Mouse (Mus musculus): Measurements from ENCODE around the gene Emc4. TPM values are rescaled to one million over a fixed set of nuclear protein-coding genes. Genes with fewer than 3 reads are reported as not detected.
A peak's percentile ranks its signal among the peaks of the same experiment; 100 is the strongest.

Emc4 gene
- 103 and 106 TPM in 2 replicates for polyA plus RNA-seq (2016; fragmentation: Nextera tagmentation; extraction: Ambion mirVana)

- peak within 1 kb of the TSS; percentile 84 for H3K4me3 ChIP-seq (replicated peaks)
- WGBS, result 2% methylated on average over 46 of the region's 46 CpGs
- H3K27ac ChIP-seq, result peak within 1 kb of the TSS; percentile 79
- no peaks in the 10 kb centered on the region for H3K9me3 ChIP-seq
- H3K4me1 ChIP-seq (replicated peaks), result peaks cover 10% of the 10 kb centered on the region
- peaks cover 22% of the 10 kb centered on the region for H3K36me3 ChIP-seq
- ATAC-seq (ENCODE audit: insufficient number of reproducible peaks, insufficient read depth, low FRiP score, low TSS enrichment, low read depth), result peak; percentile 86
- H3K9ac ChIP-seq (replicated peaks), result peak within 1 kb of the TSS; percentile 82
- H3K4me2 ChIP-seq, result peak within 1 kb of the TSS; percentile 87
- no peaks in the 10 kb centered on the region for H3K27me3 ChIP-seq
These were observed at the start of gene Emc4 for GRCm38 (mm10) chr2:112367726-112368673. Gene Emc4 (minus strand): TSS chr2:112368027.

- no peak for ATAC-seq (ENCODE audit: insufficient number of reproducible peaks, insufficient read depth, low FRiP score, low TSS enrichment, low read depth)
- Histone ChIP-seq H3K9me3 (no peaks in the 10 kb centered on the region), H3K4me2 (no peak overlapping the region), H3K4me1 (replicated peaks) (no peaks in the 10 kb centered on the region), H3K27ac (no peak overlapping the region), H3K27me3 (no peaks in the 10 kb centered on the region), H3K4me3 (replicated peaks) (no peak overlapping the region), H3K36me3 (peaks cover 37% of the 10 kb centered on the region), H3K9ac (replicated peaks) (no peak overlapping the region)
- 90% methylated on average over 3 of the region's 3 CpGs for WGBS
These were observed 39.2 kb upstream of the Emc4 start for GRCm38 (mm10) chr2:112407030-112407429.

GRCm38 (mm10) chr2:112396649-112397048, 28.8 kb upstream of the Emc4 start:
- Histone ChIP-seq H3K9me3 (no peaks in the 10 kb centered on the region), H3K27me3 (no peaks in the 10 kb centered on the region), H3K9ac (replicated peaks) (no peak overlapping the region), H3K4me3 (replicated peaks) (no peak overlapping the region), H3K36me3 (no peaks in the 10 kb centered on the region), H3K4me2 (no peak overlapping the region), H3K27ac (no peak overlapping the region), H3K4me1 (replicated peaks) (no peaks in the 10 kb centered on the region)
- 74% methylated on average over 1 of the region's 1 CpGs for WGBS
- no peak for ATAC-seq (ENCODE audit: insufficient number of reproducible peaks, insufficient read depth, low FRiP score, low TSS enrichment, low read depth)

- H3K27me3 ChIP-seq, result no peaks in the 10 kb centered on the region
- ATAC-seq (ENCODE audit: insufficient number of reproducible peaks, insufficient read depth, low FRiP score, low TSS enrichment, low read depth), result no peak
- H3K9me3 ChIP-seq, result no peaks in the 10 kb centered on the region
- H3K4me1 ChIP-seq (replicated peaks), result peaks cover 5% of the 10 kb centered on the region
- H3K4me3 ChIP-seq (replicated peaks), result no peak overlapping the region
- no peak overlapping the region for H3K9ac ChIP-seq (replicated peaks)
- H3K27ac ChIP-seq, result no peak overlapping the region
- 0 out of 2 replicates have a peak, but pooled peaks cover 3% of the 10 kb centered on the region for H3K36me3 ChIP-seq
- no peak overlapping the region for H3K4me2 ChIP-seq
These were observed 26.1 kb upstream of the Emc4 start for GRCm38 (mm10) chr2:112393958-112394357.

GRCm38 (mm10) chr2:112392689-112393088, 24.9 kb upstream of the Emc4 start:
- 87% methylated on average over 1 of the region's 1 CpGs for WGBS
- Histone ChIP-seq H3K4me3 (replicated peaks) (no peak overlapping the region), H3K27me3 (no peaks in the 10 kb centered on the region), H3K9me3 (no peaks in the 10 kb centered on the region), H3K9ac (replicated peaks) (no peak overlapping the region), H3K27ac (no peak overlapping the region), H3K4me2 (no peak overlapping the region), H3K36me3 (0 out of 2 replicates have a peak, but pooled peaks cover 3% of the 10 kb centered on the region), H3K4me1 (replicated peaks) (peaks cover 5% of the 10 kb centered on the region)
- no peak for ATAC-seq (ENCODE audit: insufficient number of reproducible peaks, insufficient read depth, low FRiP score, low TSS enrichment, low read depth)

GRCm38 (mm10) chr2:112391346-112392000, 23.6 kb upstream of the Emc4 start:
- 0 out of 2 replicates have a peak overlapping the region, but pooled peaks have one; percentile 29 for H3K27ac ChIP-seq
- H3K9me3 ChIP-seq, result no peaks in the 10 kb centered on the region
- H3K4me3 ChIP-seq (replicated peaks), result no peak overlapping the region
- H3K36me3 ChIP-seq, result 0 out of 2 replicates have a peak, but pooled peaks cover 3% of the 10 kb centered on the region
- WGBS, result 83% methylated on average over 4 of the region's 4 CpGs
- H3K27me3 ChIP-seq, result no peaks in the 10 kb centered on the region
- H3K4me1 ChIP-seq (replicated peaks), result peaks cover 5% of the 10 kb centered on the region
- no peak overlapping the region for H3K4me2 ChIP-seq
- no peak for ATAC-seq (ENCODE audit: insufficient number of reproducible peaks, insufficient read depth, low FRiP score, low TSS enrichment, low read depth)
- H3K9ac ChIP-seq (replicated peaks), result no peak overlapping the region

GRCm38 (mm10) chr2:112390843-112391242, 23.0 kb upstream of the Emc4 start:
- Histone ChIP-seq H3K27me3 (no peaks in the 10 kb centered on the region), H3K4me2 (no peak overlapping the region), H3K4me3 (replicated peaks) (no peak overlapping the region), H3K4me1 (replicated peaks) (peaks cover 5% of the 10 kb centered on the region), H3K27ac (no peak overlapping the region), H3K9me3 (no peaks in the 10 kb centered on the region), H3K36me3 (0 out of 2 replicates have a peak, but pooled peaks cover 3% of the 10 kb centered on the region), H3K9ac (replicated peaks) (no peak overlapping the region)
- ATAC-seq (ENCODE audit: insufficient number of reproducible peaks, insufficient read depth, low FRiP score, low TSS enrichment, low read depth), result no peak
- WGBS, result 81% methylated on average over 5 of the region's 5 CpGs

GRCm38 (mm10) chr2:112381219-112381618, 13.4 kb upstream of the Emc4 start:
- Histone ChIP-seq H3K4me3 (replicated peaks) (no peak overlapping the region), H3K9ac (replicated peaks) (no peak overlapping the region), H3K36me3 (no peaks in the 10 kb centered on the region; the same call in 1 of the 2 replicates), H3K9me3 (no peaks in the 10 kb centered on the region), H3K27ac (no peak overlapping the region), H3K27me3 (no peaks in the 10 kb centered on the region), H3K4me2 (0 out of 2 replicates have a peak overlapping the region, but pooled peaks have one; percentile 66), H3K4me1 (replicated peaks) (peaks cover 11% of the 10 kb centered on the region)
- ATAC-seq (ENCODE audit: insufficient number of reproducible peaks, insufficient read depth, low FRiP score, low TSS enrichment, low read depth), result no peak
- 95% methylated on average over 1 of the region's 1 CpGs for WGBS

GRCm38 (mm10) chr2:112380131-112380530, 12.3 kb upstream of the Emc4 start:
- H3K4me1 ChIP-seq (replicated peaks), result peaks cover 11% of the 10 kb centered on the region
- 0 out of 2 replicates have a peak, but pooled peaks cover 1% of the 10 kb centered on the region for H3K27me3 ChIP-seq
- peak overlapping the region; percentile 92 for H3K4me3 ChIP-seq (replicated peaks)
- H3K9me3 ChIP-seq, result no peaks in the 10 kb centered on the region
- ATAC-seq (ENCODE audit: insufficient number of reproducible peaks, insufficient read depth, low FRiP score, low TSS enrichment, low read depth), result no peak
- H3K9ac ChIP-seq (replicated peaks), result peak overlapping the region; percentile 88
- no peak overlapping the region for H3K27ac ChIP-seq
- H3K4me2 ChIP-seq, result peak overlapping the region; percentile 66
- no peaks in the 10 kb centered on the region; the same call in 1 of the 2 replicates for H3K36me3 ChIP-seq
- 57% methylated on average over 8 of the region's 8 CpGs for WGBS

- peak within 1 kb of the TSS; percentile 92 for H3K27ac ChIP-seq
- no peaks in the 10 kb centered on the region for H3K9me3 ChIP-seq
- peak within 1 kb of the TSS; percentile 66 for H3K4me2 ChIP-seq
- under 1% methylated on average over 72 of the region's 72 CpGs for WGBS
- peak within 1 kb of the TSS; percentile 92 for H3K4me3 ChIP-seq (replicated peaks)
- H3K4me1 ChIP-seq (replicated peaks), result peaks cover 11% of the 10 kb centered on the region
- peak; percentile 98 for ATAC-seq (ENCODE audit: insufficient number of reproducible peaks, insufficient read depth, low FRiP score, low TSS enrichment, low read depth)
- H3K9ac ChIP-seq (replicated peaks), result peak within 1 kb of the TSS; percentile 88
- H3K36me3 ChIP-seq, result no peaks in the 10 kb centered on the region; the same call in 1 of the 2 replicates
- 0 out of 2 replicates have a peak, but pooled peaks cover 3% of the 10 kb centered on the region for H3K27me3 ChIP-seq
These were observed 11.4 kb upstream of the Emc4 start, which contains the start of gene Katnbl1 for GRCm38 (mm10) chr2:112378973-112379898. Gene Katnbl1 (plus strand): TSS chr2:112379211.
